Mouse (Mus musculus): Measurements from ENCODE around the gene Hspa1a. TPM values are rescaled to one million over a fixed set of nuclear protein-coding genes. Genes with fewer than 3 reads are reported as not detected.

The Hspa1a gene
- polyA plus RNA-seq, 1 experiment: 1.9 TPM

GRCm38 (mm10) chr17:34927306-34928019 lies 44.5 kb downstream of the Hspa1a start:
- Histone ChIP-seq H3K27me3 (ENCODE audit: control insufficient read depth, insufficient read depth, low read length, poor library complexity, severe bottlenecking) (no peaks in the 10 kb centered on the region), H3K4me1 (ENCODE audit: control insufficient read depth, insufficient read depth, low read length) (no peaks in the 10 kb centered on the region), H3K9me3 (replicated peaks; ENCODE audit: control insufficient read depth, insufficient read depth, low read length, poor library complexity, severe bottlenecking) (no peaks in the 10 kb centered on the region), H3K4me3 (ENCODE audit: low read depth, low read length) (0 out of 2 replicates have a peak overlapping the region, but pooled peaks have one; percentile 50), H3K36me3 (ENCODE audit: control insufficient read depth, insufficient read depth, low read length, poor library complexity, severe bottlenecking) (no peaks in the 10 kb centered on the region), H3K27ac (ENCODE audit: insufficient read depth, low read length) (no peak overlapping the region), H3K9ac (ENCODE audit: low read depth, poor library complexity, severe bottlenecking) (peak overlapping the region; percentile 15; the same call in 1 of the 2 replicates)
- TF ChIP-seq CTCF (IDR thresholded peaks at IDR 0.05; ENCODE audit: low read depth, low read length): no peak
- TF ChIP-seq EP300 (IDR thresholded peaks at IDR 0.05; ENCODE audit: insufficient read depth, low read depth, low read length): no peak

- Histone ChIP-seq H3K27ac (ENCODE audit: insufficient read depth, low read length) (no peak overlapping the region), H3K36me3 (ENCODE audit: control insufficient read depth, insufficient read depth, low read length, poor library complexity, severe bottlenecking) (no peaks in the 10 kb centered on the region), H3K9ac (ENCODE audit: low read depth, poor library complexity, severe bottlenecking) (no peak overlapping the region), H3K4me1 (ENCODE audit: control insufficient read depth, insufficient read depth, low read length) (no peaks in the 10 kb centered on the region), H3K27me3 (ENCODE audit: control insufficient read depth, insufficient read depth, low read length, poor library complexity, severe bottlenecking) (no peaks in the 10 kb centered on the region), H3K9me3 (replicated peaks; ENCODE audit: control insufficient read depth, insufficient read depth, low read length, poor library complexity, severe bottlenecking) (no peaks in the 10 kb centered on the region), H3K4me3 (ENCODE audit: low read depth, low read length) (no peak overlapping the region)
- TF ChIP-seq POLR2A (IDR thresholded peaks at IDR 0.05; ENCODE audit: insufficient read depth, low read length) (no peak), EP300 (IDR thresholded peaks at IDR 0.05; ENCODE audit: insufficient read depth, low read depth, low read length) (no peak), CTCF (IDR thresholded peaks at IDR 0.05; ENCODE audit: low read depth, low read length) (no peak)
Observed at GRCm38 (mm10) chr17:34924258-34924657, 47.7 kb downstream of the Hspa1a start.

- Histone ChIP-seq H3K27me3 (ENCODE audit: control insufficient read depth, insufficient read depth, low read length, poor library complexity, severe bottlenecking) (no peaks in the 10 kb centered on the region), H3K36me3 (ENCODE audit: control insufficient read depth, insufficient read depth, low read length, poor library complexity, severe bottlenecking) (no peaks in the 10 kb centered on the region), H3K4me3 (ENCODE audit: low read depth, low read length) (no peak overlapping the region), H3K9ac (ENCODE audit: low read depth, poor library complexity, severe bottlenecking) (no peak overlapping the region), H3K27ac (ENCODE audit: insufficient read depth, low read length) (no peak overlapping the region), H3K4me1 (ENCODE audit: control insufficient read depth, insufficient read depth, low read length) (no peaks in the 10 kb centered on the region), H3K9me3 (replicated peaks; ENCODE audit: control insufficient read depth, insufficient read depth, low read length, poor library complexity, severe bottlenecking) (no peaks in the 10 kb centered on the region)
- TF ChIP-seq POLR2A (IDR thresholded peaks at IDR 0.05; ENCODE audit: insufficient read depth, low read length): no peak
- TF ChIP-seq EP300 (IDR thresholded peaks at IDR 0.05; ENCODE audit: insufficient read depth, low read depth, low read length): no peak
- TF ChIP-seq CTCF (IDR thresholded peaks at IDR 0.05; ENCODE audit: low read depth, low read length): peak; percentile 40
Observed at GRCm38 (mm10) chr17:34922939-34923338, 49.0 kb downstream of the Hspa1a start.

Other genes starting within 250 kb of the Hspa1a start
- 0.12 and 0.23 TPM in 2 replicates for gene C4b, start 228.3 kb downstream of the Hspa1a start, polyA plus RNA-seq (2011; ENCODE audit: insufficient read depth, insufficient read length, low read depth, missing spikeins)
- gene Cyp21a1, start 167.6 kb downstream of the Hspa1a start, polyA plus RNA-seq (2011; ENCODE audit: insufficient read depth, insufficient read length, low read depth, missing spikeins): not detected in 2 replicates
- 18.7 and 25.8 TPM in 2 replicates for gene Stk19, start 135.2 kb downstream of the Hspa1a start, polyA plus RNA-seq (2011; ENCODE audit: insufficient read depth, insufficient read length, low read depth, missing spikeins)
- gene Dxo, start 135.1 kb downstream of the Hspa1a start, polyA plus RNA-seq (2011; ENCODE audit: insufficient read depth, insufficient read length, low read depth, missing spikeins): 22.6 and 24.5 TPM in 2 replicates
- gene Skiv2l, start 121.9 kb downstream of the Hspa1a start, polyA plus RNA-seq (2011; ENCODE audit: insufficient read depth, insufficient read length, low read depth, missing spikeins): 12.7 and 13.1 TPM in 2 replicates
- gene Nelfe, start 121.8 kb downstream of the Hspa1a start, polyA plus RNA-seq (2011; ENCODE audit: insufficient read depth, insufficient read length, low read depth, missing spikeins): 53.0 and 63.6 TPM in 2 replicates
- not detected in 2 replicates for gene Cfb, start 109.6 kb downstream of the Hspa1a start, polyA plus RNA-seq (2011; ENCODE audit: insufficient read depth, insufficient read length, low read depth, missing spikeins)
- gene Zbtb12, start 92.7 kb downstream of the Hspa1a start, polyA plus RNA-seq (2011; ENCODE audit: insufficient read depth, insufficient read length, low read depth, missing spikeins): 22.8 and 24.7 TPM in 2 replicates
- 0.41 TPM in 1 of 2 replicates, not detected in the other for gene Gm20547, start 90.1 kb downstream of the Hspa1a start, polyA plus RNA-seq (2011; ENCODE audit: insufficient read depth, insufficient read length, low read depth, missing spikeins)
- 9.9 and 10.8 TPM in 2 replicates for gene C2, start 73.9 kb downstream of the Hspa1a start, polyA plus RNA-seq (2011; ENCODE audit: insufficient read depth, insufficient read length, low read depth, missing spikeins)
- gene Ehmt2, start 73.7 kb downstream of the Hspa1a start, polyA plus RNA-seq (2011; ENCODE audit: insufficient read depth, insufficient read length, low read depth, missing spikeins): 60.9 and 75.4 TPM in 2 replicates
- 5.3 and 5.8 TPM in 2 replicates for gene Slc44a4, start 57.7 kb downstream of the Hspa1a start, polyA plus RNA-seq (2011; ENCODE audit: insufficient read depth, insufficient read length, low read depth, missing spikeins)
- gene Neu1, start 40.9 kb downstream of the Hspa1a start, polyA plus RNA-seq (2011; ENCODE audit: insufficient read depth, insufficient read length, low read depth, missing spikeins): 13.6 and 15.1 TPM in 2 replicates
- gene Hspa1b, start 12.9 kb downstream of the Hspa1a start, polyA plus RNA-seq (2011; ENCODE audit: insufficient read depth, insufficient read length, low read depth, missing spikeins): 2.6 and 3.0 TPM in 2 replicates
- gene Gm20481, start 2.2 kb downstream of the Hspa1a start, polyA plus RNA-seq (2011; ENCODE audit: insufficient read depth, insufficient read length, low read depth, missing spikeins): not detected in 2 replicates
- 0.25 TPM in 1 of 2 replicates, not detected in the other for gene Hspa1l, start 547 bp upstream of the Hspa1a start, polyA plus RNA-seq (2011; ENCODE audit: insufficient read depth, insufficient read length, low read depth, missing spikeins)
- gene Lsm2, start 9.7 kb upstream of the Hspa1a start, polyA plus RNA-seq (2011; ENCODE audit: insufficient read depth, insufficient read length, low read depth, missing spikeins): 163 and 166 TPM in 2 replicates
- 108 and 123 TPM in 2 replicates for gene Vars, start 28.8 kb upstream of the Hspa1a start, polyA plus RNA-seq (2011; ENCODE audit: insufficient read depth, insufficient read length, low read depth, missing spikeins)
- 0.30 and 0.33 TPM in 2 replicates for gene Vwa7, start 44.4 kb upstream of the Hspa1a start, polyA plus RNA-seq (2011; ENCODE audit: insufficient read depth, insufficient read length, low read depth, missing spikeins)
- 1.7 and 3.9 TPM in 2 replicates for gene Sapcd1, start 55.9 kb upstream of the Hspa1a start, polyA plus RNA-seq (2011; ENCODE audit: insufficient read depth, insufficient read length, low read depth, missing spikeins)
- 6.7 and 7.4 TPM in 2 replicates for gene Msh5, start 74.6 kb upstream of the Hspa1a start, polyA plus RNA-seq (2011; ENCODE audit: insufficient read depth, insufficient read length, low read depth, missing spikeins)
- gene Clic1, start 77.8 kb upstream of the Hspa1a start, polyA plus RNA-seq (2011; ENCODE audit: insufficient read depth, insufficient read length, low read depth, missing spikeins): 173 and 182 TPM in 2 replicates
- 92.5 and 101 TPM in 2 replicates for gene Ddah2, start 86.9 kb upstream of the Hspa1a start, polyA plus RNA-seq (2011; ENCODE audit: insufficient read depth, insufficient read length, low read depth, missing spikeins)
- 3.7 and 4.0 TPM in 2 replicates for gene Ly6g6c, start 93.2 kb upstream of the Hspa1a start, polyA plus RNA-seq (2011; ENCODE audit: insufficient read depth, insufficient read length, low read depth, missing spikeins)
- 2.8 and 3.3 TPM in 2 replicates for gene Mpig6b, start 94.0 kb upstream of the Hspa1a start, polyA plus RNA-seq (2011; ENCODE audit: insufficient read depth, insufficient read length, low read depth, missing spikeins)
- 27.5 and 31.2 TPM in 2 replicates for gene Ly6g6e, start 104.7 kb upstream of the Hspa1a start, polyA plus RNA-seq (2011; ENCODE audit: insufficient read depth, insufficient read length, low read depth, missing spikeins)
- gene Ly6g6d, start 105.9 kb upstream of the Hspa1a start, polyA plus RNA-seq (2011; ENCODE audit: insufficient read depth, insufficient read length, low read depth, missing spikeins): 1.3 and 1.9 TPM in 2 replicates
- not detected in 2 replicates for gene Ly6g6f, start 113.5 kb upstream of the Hspa1a start, polyA plus RNA-seq (2011; ENCODE audit: insufficient read depth, insufficient read length, low read depth, missing spikeins)
- gene Abhd16a, start 117.1 kb upstream of the Hspa1a start, polyA plus RNA-seq (2011; ENCODE audit: insufficient read depth, insufficient read length, low read depth, missing spikeins): 12.7 and 15.6 TPM in 2 replicates
- gene Ly6g5c, start 136.1 kb upstream of the Hspa1a start, polyA plus RNA-seq (2011; ENCODE audit: insufficient read depth, insufficient read length, low read depth, missing spikeins): not detected in 2 replicates
- not detected in 2 replicates for gene Ly6g5b, start 143.3 kb upstream of the Hspa1a start, polyA plus RNA-seq (2011; ENCODE audit: insufficient read depth, insufficient read length, low read depth, missing spikeins)
- 18.9 and 19.1 TPM in 2 replicates for gene Gpank1, start 149.3 kb upstream of the Hspa1a start, polyA plus RNA-seq (2011; ENCODE audit: insufficient read depth, insufficient read length, low read depth, missing spikeins)
- gene Csnk2b, start 149.9 kb upstream of the Hspa1a start, polyA plus RNA-seq (2011; ENCODE audit: insufficient read depth, insufficient read length, low read depth, missing spikeins): 146 and 173 TPM in 2 replicates
- 4.3 and 8.1 TPM in 2 replicates for gene D17H6S53E, start 154.2 kb upstream of the Hspa1a start, polyA plus RNA-seq (2011; ENCODE audit: insufficient read depth, insufficient read length, low read depth, missing spikeins)
- gene Apom, start 159.9 kb upstream of the Hspa1a start, polyA plus RNA-seq (2011; ENCODE audit: insufficient read depth, insufficient read length, low read depth, missing spikeins): not detected in 2 replicates
- gene Bag6, start 163.0 kb upstream of the Hspa1a start, polyA plus RNA-seq (2011; ENCODE audit: insufficient read depth, insufficient read length, low read depth, missing spikeins): 231 and 262 TPM in 2 replicates
- gene Prrc2a, start 192.7 kb upstream of the Hspa1a start, polyA plus RNA-seq (2011; ENCODE audit: insufficient read depth, insufficient read length, low read depth, missing spikeins): 236 and 256 TPM in 2 replicates
- 2.1 TPM in 1 of 2 replicates, not detected in the other for gene Aif1, start 203.9 kb upstream of the Hspa1a start, polyA plus RNA-seq (2011; ENCODE audit: insufficient read depth, insufficient read length, low read depth, missing spikeins)
- gene Lst1, start 216.3 kb upstream of the Hspa1a start, polyA plus RNA-seq (2011; ENCODE audit: insufficient read depth, insufficient read length, low read depth, missing spikeins): 2.3 and 2.5 TPM in 2 replicates
- gene Ltb, start 222.3 kb upstream of the Hspa1a start, polyA plus RNA-seq (2011; ENCODE audit: insufficient read depth, insufficient read length, low read depth, missing spikeins): 10.7 and 14.2 TPM in 2 replicates
- not detected in 2 replicates for gene Tnf, start 229.9 kb upstream of the Hspa1a start, polyA plus RNA-seq (2011; ENCODE audit: insufficient read depth, insufficient read length, low read depth, missing spikeins)
- 0.64 TPM in 1 of 2 replicates, not detected in the other for gene Lta, start 233.2 kb upstream of the Hspa1a start, polyA plus RNA-seq (2011; ENCODE audit: insufficient read depth, insufficient read length, low read depth, missing spikeins)
- not detected in 2 replicates for gene Gm16181, start 248.7 kb upstream of the Hspa1a start, polyA plus RNA-seq (2011; ENCODE audit: insufficient read depth, insufficient read length, low read depth, missing spikeins)

Data from ES-Bruce4 (cell line).